Comparison of ENCODE assay signal across 24 mouse cellular contexts in the genomic region with DNA sequence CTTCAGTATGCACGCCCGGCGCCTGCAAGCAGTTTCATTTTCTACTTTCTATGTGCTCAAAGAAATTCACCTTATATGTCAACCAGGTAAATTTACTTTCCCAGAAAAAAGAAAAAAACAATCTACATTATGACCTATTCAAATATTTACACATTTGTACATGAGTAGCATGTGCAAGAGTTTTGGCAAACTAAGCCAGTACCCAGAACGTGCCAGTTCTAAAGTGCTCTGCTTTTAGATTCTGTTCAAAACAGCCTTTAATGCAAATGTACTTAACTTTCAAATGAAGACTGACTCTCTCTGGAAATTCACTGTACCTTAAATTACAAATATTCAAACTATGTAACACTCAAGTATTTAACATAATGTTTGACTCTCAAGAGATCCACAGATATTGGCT. TPM values are rescaled to one million over a fixed set of nuclear protein-coding genes. Genes with fewer than 3 reads are reported as not detected.
DNase-seq lines count a peak whose midpoint lies in the region; ATAC-seq lines count a peak whose summit lies in the region.
"Had no signal": no experiment of that assay in that cellular context is flagged by ENCODE, and none has a peak within 500 bp of the region (broad histone marks: within the 10 kb centered on the region; RNA-seq: fewer than 3 reads in every experiment).

No protein-coding gene starts in this region.

- H3K9me3 ChIP-seq in lung, embryonic 16.5 days (ENCODE audit: control insufficient read depth, low read length), result no peaks in the 10 kb centered on the region
- H3K9me3 ChIP-seq: embryonic facial prominence, embryonic 10.5 days; embryonic facial prominence, embryonic 12.5 days; forebrain, embryonic 13.5 days; G1E had no signal

- 77% methylated on average over 4 of the region's 4 CpGs for whole genome bisulfite sequencing in lung, embryonic 16.5 days

- no peaks in the 10 kb centered on the region for H3K4me1 ChIP-seq in lung, embryonic 16.5 days (replicated peaks; ENCODE audit: control insufficient read depth, insufficient read depth, low read length)
- H3K4me1 ChIP-seq: embryonic facial prominence, embryonic 10.5 days; embryonic facial prominence, embryonic 12.5 days; forebrain, embryonic 13.5 days had no signal

- no peaks in the 10 kb centered on the region for H3K36me3 ChIP-seq in lung, embryonic 16.5 days (ENCODE audit: control insufficient read depth, insufficient read depth, low read length)
- H3K36me3 ChIP-seq: G1E had no signal

- DNase-seq in lung, adult 18-20 months, result peak; percentile 29 to 38
- DNase-seq in lung, postnatal 10 days, result no peak
- DNase-seq in lung, postnatal 4 days, result no peak
- DNase-seq in lung, postnatal 25 days (ENCODE audit: low spot score), result peak; percentile 43
- no peak for DNase-seq in spleen, postnatal 10 days (ENCODE audit: low spot score in 2 of 2)
- DNase-seq in right cerebral cortex, postnatal 4 days, result no peak
- DNase-seq: adrenal gland, adult 8-10 months; adrenal gland, postnatal 14 days; adrenal gland, postnatal 36 days; B cell, adult 2 months; cerebellum, adult 11-12 months; cerebellum, adult 2 months; cerebellum, adult 9-10 months; cerebellum, postnatal 10 days; cerebellum, postnatal 25 days had no signal

- no peaks in the 10 kb centered on the region for H3K27me3 ChIP-seq in lung, embryonic 16.5 days (ENCODE audit: control insufficient read depth, insufficient read depth, low read depth, low read length)
- H3K27me3 ChIP-seq: CH12.LX; embryonic facial prominence, embryonic 12.5 days; forebrain, embryonic 13.5 days; Patski had no signal

- no peak overlapping the region for H3K9ac ChIP-seq in lung, embryonic 16.5 days (ENCODE audit: low read length)
- H3K9ac ChIP-seq: embryonic facial prominence, embryonic 12.5 days; forebrain, embryonic 13.5 days had no signal

- ATAC-seq in lung, embryonic 16.5 days (ENCODE audit: low read depth), result peak; percentile 75
- ATAC-seq: activated CD4-positive, CD25-positive, alpha-beta regulatory T cell, adult 4 months; CD4-positive, CD25-positive, alpha-beta regulatory T cell, adult 4 months; forebrain, embryonic 13.5 days; Patski had no signal

- no peak overlapping the region for H3K4me3 ChIP-seq in lung, embryonic 16.5 days (ENCODE audit: low read length)
- H3K4me3 ChIP-seq: embryonic facial prominence, embryonic 10.5 days; embryonic facial prominence, embryonic 12.5 days; forebrain, embryonic 13.5 days had no signal

- H3K4me2 ChIP-seq in lung, embryonic 16.5 days (ENCODE audit: low read depth, low read length), result peak overlapping the region; percentile 24; the same call in 1 of the 2 replicates
- H3K4me2 ChIP-seq: embryonic facial prominence, embryonic 12.5 days; forebrain, embryonic 13.5 days had no signal

- H3K27ac ChIP-seq in lung, embryonic 16.5 days (ENCODE audit: low read length), result no peak overlapping the region
- H3K27ac ChIP-seq: embryonic facial prominence, embryonic 10.5 days; embryonic facial prominence, embryonic 12.5 days; forebrain, embryonic 13.5 days had no signal

RNA-seq across cellular contexts. Expression of a gene that starts 25.8 kb away (rescaled TPM):
- 43.9 and 44.3 TPM in 2 replicates for polyA plus RNA-seq in lung, embryonic 16.5 days (2015; fragmentation: Nextera tagmentation; extraction: Ambion mirVana)

Comparison
In these comparisons a context has a peak if more than half of its experiments do, and no peak if none do; other contexts are left out.
1. DNase-seq: peak in lung, adult 18-20 months (2 of 2) and lung, postnatal 25 days (single experiment); none in lung, postnatal 10 days (single experiment), lung, postnatal 4 days (0 of 2), spleen, postnatal 10 days (0 of 2) and right cerebral cortex, postnatal 4 days (single experiment).